Comparison of ENCODE assay signal across 9 mouse cellular contexts in genomic region chr8:26352541-26353010, GRCm38 (mm10).
DNase-seq lines count a peak whose midpoint lies in the region; ATAC-seq and TF ChIP-seq lines count a peak whose summit lies in the region.
"Had no signal": no experiment of that assay in that cellular context is flagged by ENCODE, and none has a peak within 500 bp of the region (broad histone marks: within the 10 kb centered on the region; RNA-seq: fewer than 3 reads in every experiment).

No protein-coding gene starts in this region.

- 0 out of 2 replicates have a peak, but pooled peaks cover 13% of the 10 kb centered on the region for H3K4me1 ChIP-seq in intestine, embryonic 15.5 days (replicated peaks)
- no peaks in the 10 kb centered on the region; the same call in none of the 2 replicates for H3K4me1 ChIP-seq in lung, adult 2 months (ENCODE audit: control insufficient read depth, insufficient read depth, low read length)
- H3K4me1 ChIP-seq in small intestine, adult 2 months (ENCODE audit: control insufficient read depth, insufficient read depth, insufficient read length, low read length): no peaks in the 10 kb centered on the region

- peak; percentile 88 for ATAC-seq in intestine, embryonic 15.5 days
- ATAC-seq in megakaryocyte-erythroid progenitor cell, adult 5-6 weeks (replicated peaks; ENCODE audit: low FRiP score, low TSS enrichment, poor library complexity, severe bottlenecking): no peak
- no peak for ATAC-seq in erythroid progenitor cell, adult 5-6 weeks (replicated peaks; ENCODE audit: low FRiP score, poor library complexity, severe bottlenecking)

- no peaks in the 10 kb centered on the region for H3K27me3 ChIP-seq in intestine, embryonic 15.5 days (replicated peaks)
- no peaks in the 10 kb centered on the region for H3K27me3 ChIP-seq in small intestine, adult 2 months (ENCODE audit: control insufficient read depth, insufficient read depth, low read length)
- H3K27me3 ChIP-seq: midbrain, embryonic 12.5 days had no signal

- peak; percentile 58 for DNase-seq in adrenal gland, adult 2 months
- DNase-seq in brain, embryonic 14.5 days (ENCODE audit: low read depth): peak; percentile 64
- peak; percentile 99 for DNase-seq in heart, adult 11 months
- DNase-seq in lung, adult 2 months: peak; percentile 20

- 31% methylated on average over 9 of the region's 9 CpGs for WGBS in intestine, embryonic 15.5 days
- WGBS in lung, adult 2 months: 37% methylated on average over 9 of the region's 9 CpGs
- 52% methylated on average over 9 of the region's 9 CpGs for WGBS in small intestine, adult 2 months

- peak overlapping the region; percentile 83 for H3K4me2 ChIP-seq in intestine, embryonic 15.5 days (replicated peaks)
- H3K4me2 ChIP-seq: midbrain, embryonic 12.5 days had no signal

- no peak overlapping the region for H3K9ac ChIP-seq in intestine, embryonic 15.5 days
- H3K9ac ChIP-seq: midbrain, embryonic 12.5 days had no signal

- TF ChIP-seq POLR2A in brain, embryonic 14.5 days (IDR thresholded peaks at IDR 0.05; ENCODE audit: borderline replicate concordance, extremely low read depth, insufficient read depth, insufficient read length, poor library complexity, severe bottlenecking): no peak
- no peak for TF ChIP-seq POLR2A in lung, adult 2 months (IDR thresholded peaks at IDR 0.05; ENCODE audit: borderline replicate concordance, extremely low read depth, low read depth, low read length)
- TF ChIP-seq POLR2A in small intestine, adult 2 months (IDR thresholded peaks at IDR 0.05; ENCODE audit: low read depth, low read length): no peak

- peak overlapping the region; percentile 93 for H3K27ac ChIP-seq in intestine, embryonic 15.5 days
- peak overlapping the region; percentile 70 for H3K27ac ChIP-seq in small intestine, adult 2 months (ENCODE audit: insufficient read depth, low read depth, low read length)
- H3K27ac ChIP-seq: midbrain, embryonic 12.5 days had no signal

- H3K4me3 ChIP-seq in intestine, embryonic 15.5 days (replicated peaks): peak overlapping the region; percentile 31
- H3K4me3 ChIP-seq in lung, adult 2 months (replicated peaks; ENCODE audit: extremely low read depth, low read depth, low read length): no peak overlapping the region
- no peak overlapping the region for H3K4me3 ChIP-seq in small intestine, adult 2 months (ENCODE audit: low read depth, low read length)
- H3K4me3 ChIP-seq: midbrain, embryonic 12.5 days had no signal

- H3K9me3 ChIP-seq in intestine, embryonic 15.5 days: no peaks in the 10 kb centered on the region
- H3K9me3 ChIP-seq: midbrain, embryonic 12.5 days had no signal

- no peak for TF ChIP-seq CTCF in brain, embryonic 14.5 days (IDR thresholded peaks at IDR 0.05; ENCODE audit: borderline replicate concordance, extremely low read depth, insufficient read depth, insufficient read length)
- TF ChIP-seq CTCF in lung, adult 2 months (IDR thresholded peaks at IDR 0.05; ENCODE audit: insufficient read depth, low read length): no peak
- no peak for TF ChIP-seq CTCF in small intestine, adult 2 months (IDR thresholded peaks at IDR 0.05; ENCODE audit: extremely low read depth, insufficient read length, insufficient replicate concordance, low read depth, low read length)

- no peaks in the 10 kb centered on the region for H3K36me3 ChIP-seq in intestine, embryonic 15.5 days
- no peaks in the 10 kb centered on the region for H3K36me3 ChIP-seq in small intestine, adult 2 months (ENCODE audit: control insufficient read depth, insufficient read depth, low read length)
- H3K36me3 ChIP-seq: midbrain, embryonic 12.5 days had no signal

Comparison
In these comparisons a context has a peak if more than half of its experiments do, and no peak if none do; other contexts are left out.
1. DNase-seq: peak in every context shown above with its lines; median percentile 99 in heart, adult 11 months; 64 in brain, embryonic 14.5 days; 58 in adrenal gland, adult 2 months; 20 in lung, adult 2 months.